Mouse (Mus musculus) gastrocnemius, adult 2 months (tissue): ENCODE results near the gene Pigh. TPM values are rescaled to one million over a fixed set of nuclear protein-coding genes. Genes with fewer than 3 reads are reported as not detected.

Experiments used
- DNase-seq: peaks from one replicate; pipeline ENCODE4 v3.0.0; 2022
- H3K27ac ChIP-seq: fragments of 200-600 bp; 2 replicates; pipeline ENCODE4 v1.8.1; 2022; ENCODE audit warnings: mild to moderate bottlenecking
- H3K4me3 ChIP-seq: fragments of 200-600 bp; 2 replicates; pipeline ENCODE4 v1.8.1; 2022; ENCODE audit warnings: mild to moderate bottlenecking, moderate library complexity
- CTCF ChIP-seq: fragments of 200-600 bp; IDR thresholded peaks from 2 replicates; pipeline ENCODE4 v1.8.1; 2022; ENCODE audit warnings: antibody characterized with exemption, mild to moderate bottlenecking, moderate library complexity
- intact Hi-C: fragments of 180-260 bp; cut with DNase I; formaldehyde crosslinking; loops from one replicate; pipeline ENCODE4 v1.15.1; 2025
- total RNA-seq, 2 experiments: library from RNA; stranded (reverse); gene quantifications; 2 replicates each; pipeline ENCODE4 v1.2.3; 2021

The Pigh gene
- total RNA-seq, 2 experiments from 2014 or later: 2.0 to 2.3 TPM

GRCm38 (mm10) chr12:79034331-79034730 is 55.1 kb downstream of the Pigh start:
- TF ChIP-seq CTCF: no peak
- intact Hi-C loops: no loop called here
- Histone ChIP-seq H3K4me3 (no peak overlapping the region), H3K27ac (no peak overlapping the region)
- no peak for DNase-seq

Other genes starting within 250 kb of the Pigh start
- gene Atp6v1d, start 228.0 kb downstream of the Pigh start, total RNA-seq: 10 to 100 TPM; 59.8 to 66.2 TPM
- 10 to 100 TPM; 38.8 to 44.9 TPM for gene Eif2s1, start 227.8 kb downstream of the Pigh start, total RNA-seq
- gene Plek2, start 182.7 kb downstream of the Pigh start, total RNA-seq: under 1 TPM; 0.20 to 0.28 TPM
- 1 to 10 TPM; 4.6 to 8.6 TPM for gene Tmem229b, start 82.0 kb downstream of the Pigh start, total RNA-seq
- gene Plekhh1, start 60.5 kb downstream of the Pigh start, total RNA-seq: 1 to 10 TPM; 1.1 to 1.3 TPM
- not detected for gene Arg2, start 41.1 kb upstream of the Pigh start, total RNA-seq
- gene Vti1b, start 83.0 kb upstream of the Pigh start, total RNA-seq: 10 to 100 TPM; 72.1 to 88.9 TPM
- gene Rdh11, start 102.6 kb upstream of the Pigh start, total RNA-seq: 1 to 10 TPM; 2.0 to 2.6 TPM
- gene Rdh12, start 119.3 kb upstream of the Pigh start, total RNA-seq: under 1 TPM in 1 of 2 experiments, not detected in 1; 0.20 TPM
- gene Zfyve26, start 206.7 kb upstream of the Pigh start, total RNA-seq: 10 to 100 TPM; 14.4 to 14.8 TPM
- under 1 TPM in 1 of 2 experiments, not detected in 1; 0.11 TPM for gene Rad51b, start 207.6 kb upstream of the Pigh start, total RNA-seq